Mouse (Mus musculus): ENCODE measurements around the gene Lifr.

The Lifr gene

GRCm38 (mm10) chr15:7129127-7129943 lies 38.9 kb downstream of the Lifr start:
- no peak for DNase-seq (ENCODE audit: low spot score)

GRCm38 (mm10) chr15:7129944-7130287 lies 39.5 kb downstream of the Lifr start:
- no peak for DNase-seq (ENCODE audit: low spot score)

DNA sequence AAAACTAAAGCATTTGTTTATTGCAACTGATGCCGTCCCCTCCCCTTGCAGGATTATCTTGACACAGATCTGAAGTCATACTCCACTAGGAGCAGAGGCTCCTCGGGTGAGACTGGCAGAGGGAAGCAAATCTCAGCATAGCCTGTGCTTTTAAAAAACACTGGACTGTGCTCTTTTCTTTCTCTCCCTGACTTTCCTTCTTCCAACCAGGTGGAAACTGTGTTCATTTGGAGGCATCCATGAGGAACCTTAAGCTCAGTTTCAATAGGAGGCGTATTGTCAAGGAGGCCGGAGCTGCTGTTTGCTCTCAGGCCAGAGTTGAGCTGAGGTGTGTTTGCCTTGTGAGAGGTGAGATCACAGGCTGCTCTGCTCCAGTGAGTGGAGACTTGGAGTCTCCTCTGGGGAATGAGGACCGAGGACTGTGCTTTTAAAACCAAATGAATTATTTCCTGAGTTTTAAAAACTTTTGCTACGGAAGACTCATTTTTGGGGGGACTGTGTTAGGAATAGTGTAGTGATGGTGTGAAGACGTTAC lies 40.3 kb downstream of the Lifr start:
- no peak for DNase-seq (ENCODE audit: low spot score)

GRCm38 (mm10) chr15:7132741-7133140 lies 42.3 kb downstream of the Lifr start:
- no peak for DNase-seq (ENCODE audit: low spot score)

- peak; percentile 10 for DNase-seq (ENCODE audit: low spot score)
Observed at GRCm38 (mm10) chr15:7134454-7135052, 44.1 kb downstream of the Lifr start.

GRCm38 (mm10) chr15:7135982-7136562 lies 45.7 kb downstream of the Lifr start:
- no peak for DNase-seq (ENCODE audit: low spot score)

GRCm38 (mm10) chr15:7136912-7137311 lies 46.5 kb downstream of the Lifr start:
- DNase-seq (ENCODE audit: low spot score): no peak

GRCm38 (mm10) chr15:7137607-7138006 lies 47.2 kb downstream of the Lifr start:
- DNase-seq (ENCODE audit: low spot score): no peak

DNA sequence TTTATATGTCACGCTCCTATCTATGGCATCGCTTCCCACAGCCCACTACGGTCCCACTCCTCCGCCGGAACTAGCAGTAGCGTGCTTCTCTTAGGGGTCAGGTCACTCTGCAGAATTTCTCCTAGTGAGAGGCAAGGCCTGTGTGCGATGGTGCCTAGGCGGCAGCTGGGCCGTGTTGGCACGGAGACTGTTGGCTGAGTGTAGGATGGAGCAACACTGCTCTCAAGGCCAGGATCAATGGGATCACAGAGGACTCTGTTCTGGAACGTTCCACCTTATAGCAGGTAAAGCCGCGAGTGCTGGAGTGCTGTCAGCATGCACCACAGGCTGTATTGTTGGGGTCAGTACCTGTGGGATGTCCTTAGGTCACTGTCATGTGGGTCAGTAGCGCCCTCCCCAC lies 48.1 kb downstream of the Lifr start:
- DNase-seq (ENCODE audit: low spot score): no peak

GRCm38 (mm10) chr15:7140322-7140721 lies 49.9 kb downstream of the Lifr start:
- DNase-seq (ENCODE audit: low spot score): no peak

- DNase-seq (ENCODE audit: low spot score): no peak
Observed at GRCm38 (mm10) chr15:7141246-7141645, 50.8 kb downstream of the Lifr start.

DNA sequence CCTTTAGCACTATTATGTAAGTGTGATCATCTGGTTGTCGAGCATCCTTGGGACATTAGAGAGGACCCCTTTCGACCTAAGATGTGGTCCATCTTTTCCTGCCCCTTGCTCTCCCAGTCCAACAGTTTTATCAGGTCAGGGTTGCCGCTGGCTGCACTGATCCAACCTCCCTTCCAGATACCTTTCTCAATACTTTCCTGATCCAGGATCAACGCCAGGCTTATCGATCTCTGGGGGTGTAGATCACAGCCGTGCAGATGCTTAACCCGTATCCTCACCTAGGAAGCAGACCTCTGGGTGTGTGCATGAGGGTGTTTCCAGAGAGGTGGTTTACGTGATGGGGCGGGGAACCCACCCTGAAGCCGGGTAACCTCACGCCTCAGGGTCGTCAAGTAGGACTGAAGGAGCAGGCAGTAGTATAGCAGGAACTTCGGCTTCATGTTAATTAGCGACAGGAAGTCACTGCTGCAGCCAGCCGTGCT lies 53.3 kb downstream of the Lifr start:
- no peak for DNase-seq (ENCODE audit: low spot score)

DNA sequence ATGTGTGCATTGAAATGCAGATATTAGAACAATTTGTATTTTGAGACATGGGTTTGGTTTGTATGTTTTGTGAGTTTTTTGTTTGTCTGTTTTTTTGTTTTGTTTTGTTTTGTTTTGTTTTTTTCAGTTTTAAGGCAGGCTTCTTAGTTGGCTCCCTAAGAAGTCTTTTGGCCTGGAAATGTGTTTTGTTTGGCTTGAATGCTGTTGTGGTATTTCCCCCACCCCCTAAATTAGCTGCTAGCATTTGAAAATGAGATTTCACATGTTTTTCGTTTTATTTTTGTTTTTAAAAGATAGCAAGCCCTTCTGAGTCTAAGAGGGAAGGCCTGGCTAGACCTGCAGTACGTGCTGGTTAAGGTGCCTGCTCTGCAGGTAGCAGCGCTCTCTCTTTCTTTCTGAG lies 54.1 kb downstream of the Lifr start:
- DNase-seq (ENCODE audit: low spot score): no peak

DNA sequence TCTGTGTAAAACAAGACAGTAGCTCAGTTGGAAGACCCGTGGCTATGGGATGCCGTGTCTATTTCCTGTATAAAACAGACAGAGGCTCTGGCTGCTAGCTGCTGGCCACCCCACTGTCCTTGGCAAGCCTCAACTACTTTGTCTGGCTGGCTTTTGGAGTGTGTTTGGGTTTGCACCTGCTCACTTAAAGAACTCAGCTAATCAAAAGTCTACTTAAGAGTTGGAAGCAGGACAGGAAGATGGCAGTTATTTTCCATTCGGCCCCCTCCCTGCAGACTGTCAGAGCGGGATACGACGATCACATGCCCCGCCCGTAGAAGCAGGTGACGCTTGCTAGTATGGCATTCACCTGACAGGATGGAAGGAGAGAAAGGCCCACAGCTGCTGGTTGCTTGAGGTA lies 54.5 kb downstream of the Lifr start:
- DNase-seq (ENCODE audit: low spot score): no peak

DNA sequence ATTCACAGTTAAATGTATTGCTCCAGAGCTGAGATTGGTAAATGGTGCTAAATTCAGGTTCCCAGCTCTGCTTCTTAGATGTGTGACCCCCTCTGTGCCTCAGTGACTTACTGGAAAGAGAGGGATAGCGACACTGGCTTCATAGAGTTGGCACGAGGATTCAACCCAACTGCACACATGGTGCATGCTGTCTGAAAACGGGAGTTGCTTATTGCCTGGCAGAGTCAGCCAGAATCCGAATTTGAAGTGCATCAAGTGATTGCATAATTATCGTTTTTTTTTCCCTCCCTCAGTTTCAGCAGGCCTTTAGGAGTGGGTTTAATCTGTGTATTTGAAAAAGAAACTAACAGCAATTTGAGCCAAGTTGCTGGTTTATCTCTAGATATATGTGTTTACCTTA lies 55.1 kb downstream of the Lifr start:
- DNase-seq (ENCODE audit: low spot score): no peak

DNA sequence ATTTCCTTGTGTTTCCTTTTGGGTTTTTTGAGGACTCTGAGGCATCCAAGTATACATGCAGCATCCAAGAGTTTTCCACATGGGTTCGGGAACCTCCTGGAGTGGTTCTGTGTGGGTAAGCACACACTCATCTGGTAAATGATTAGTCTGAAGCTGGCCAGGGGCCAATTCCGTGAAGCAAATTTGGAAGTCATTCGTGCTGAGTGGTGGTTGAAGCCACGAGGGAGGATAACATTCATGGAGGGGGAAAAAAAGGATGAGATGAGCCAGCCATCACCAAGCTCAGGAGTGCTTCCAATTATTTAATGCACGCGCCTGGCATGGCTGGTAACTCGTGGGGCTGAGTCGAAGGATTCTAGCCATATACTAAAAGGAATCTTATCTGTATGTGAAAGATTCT lies 56.1 kb downstream of the Lifr start:
- DNase-seq (ENCODE audit: low spot score): no peak

DNA sequence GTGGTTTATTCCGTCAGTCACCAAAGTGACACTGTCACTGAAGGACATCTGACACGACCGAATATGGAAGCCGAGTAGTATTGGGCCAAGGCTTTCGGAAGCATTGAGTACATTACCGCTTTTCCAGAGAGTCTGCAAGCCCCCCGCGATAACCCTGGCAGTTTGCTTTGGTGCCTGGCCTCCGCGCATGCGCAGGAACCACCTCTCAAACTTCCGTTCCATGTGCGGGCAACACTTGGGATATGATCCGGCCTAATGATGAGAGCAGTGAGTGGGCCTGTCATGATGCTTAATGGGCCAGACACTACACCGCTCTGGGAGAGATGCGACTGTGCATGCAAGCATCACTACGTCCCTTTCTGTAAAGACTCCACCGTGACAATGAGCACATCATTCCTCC lies 59.4 kb downstream of the Lifr start:
- DNase-seq (ENCODE audit: low spot score): no peak

DNA sequence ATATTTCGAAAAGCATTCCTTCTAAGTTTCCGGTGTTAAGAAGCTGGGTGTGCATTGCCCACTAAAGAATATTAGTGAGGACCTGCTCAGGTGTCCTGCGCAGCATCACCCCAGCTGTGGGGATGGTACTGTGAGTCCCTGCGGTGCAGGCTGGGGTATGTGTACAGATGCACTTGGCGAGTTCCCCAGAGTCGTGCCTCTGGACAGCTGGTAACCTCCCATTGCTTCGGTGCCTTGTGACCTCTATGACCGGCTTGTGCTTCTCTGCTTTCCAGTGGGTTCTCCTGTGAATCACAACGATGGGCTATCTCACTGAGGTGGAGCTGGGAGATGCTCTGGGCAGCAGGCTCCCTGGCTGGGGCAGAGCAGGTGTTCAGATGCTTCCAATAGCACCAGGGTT lies 60.2 kb downstream of the Lifr start:
- DNase-seq (ENCODE audit: low spot score): no peak

GRCm38 (mm10) chr15:7152116-7152760 lies 61.8 kb downstream of the Lifr start:
- no peak for DNase-seq (ENCODE audit: low spot score)

- DNase-seq (ENCODE audit: low spot score): no peak
Observed at GRCm38 (mm10) chr15:7154010-7154736, 63.8 kb downstream of the Lifr start.

DNA sequence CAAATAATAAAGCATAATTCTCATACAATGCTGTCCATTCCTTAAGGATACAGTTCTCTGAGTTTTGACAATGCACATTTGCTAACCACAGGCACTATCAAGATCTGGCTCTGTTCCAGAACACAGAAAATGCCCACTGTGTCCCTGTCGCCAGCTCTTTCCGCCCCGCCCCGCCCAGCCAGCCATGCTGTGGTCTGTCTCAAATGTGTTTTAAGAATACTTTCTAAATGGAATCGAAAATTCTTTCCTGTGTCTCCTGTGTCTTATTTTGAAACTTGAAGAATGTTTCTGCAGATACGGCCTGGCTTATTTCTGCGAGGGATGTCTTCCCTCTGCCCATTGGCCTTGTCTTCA lies 64.3 kb downstream of the Lifr start:
- DNase-seq (ENCODE audit: low spot score): no peak

DNA sequence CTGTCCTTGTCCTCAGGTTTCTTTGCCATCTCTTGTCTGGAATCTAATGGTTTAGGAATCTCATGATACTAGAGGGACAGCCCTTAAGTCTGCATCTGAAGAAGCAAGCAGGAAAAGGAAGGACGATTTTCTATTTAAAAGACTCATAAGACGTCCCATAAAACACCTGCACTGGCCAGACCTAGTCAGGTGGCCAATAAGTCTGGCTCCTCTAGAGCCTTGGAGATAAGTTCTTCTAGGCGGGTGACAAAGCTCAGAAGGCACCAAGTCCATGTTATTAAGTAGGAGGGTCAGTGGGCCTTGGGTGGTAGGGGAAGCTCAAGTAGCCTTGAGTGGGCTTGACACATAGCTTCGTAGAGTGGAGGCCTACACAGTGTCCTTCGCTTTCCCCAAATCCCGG lies 67.2 kb downstream of the Lifr start:
- no peak for DNase-seq (ENCODE audit: low spot score)

Measured in c-Kit-positive CD71-positive TER-119-positive erythroid progenitor cells, embryonic 14.5 days (primary cell).